Mouse (Mus musculus) liver, embryonic 15.5 days (tissue): ENCODE measurements around the gene Nfe2. TPM values are rescaled to one million over a fixed set of nuclear protein-coding genes. Genes with fewer than 3 reads are reported as not detected.
A peak's percentile ranks its signal among the peaks of the same experiment; 100 is the strongest.
"Not testable (repeated sequence)": the region's sequence is repeated elsewhere in the genome, so short reads cannot be mapped to it uniquely, and the experiment has no call there.

Source experiments
- ATAC-seq: fragments of 200-750 bp; cut with Nextera tagmentation; 2 replicates; pipeline ENCODE4 v1.8.0; 2017; ENCODE audit warnings: moderate number of reproducible peaks, mild to moderate bottlenecking, moderate library complexity; ENCODE audit not compliant: insufficient read depth
- H3K27ac ChIP-seq: fragments of 300-500 bp; sonication (generic); replicated peaks from 2 replicates; pipeline ENCODE4 v1.5.1; 2015; ENCODE audit warnings: mild to moderate bottlenecking, inconsistent platforms
- H3K27me3 ChIP-seq: fragments of 300-500 bp; sonication (generic); 2 replicates; pipeline ENCODE4 v1.6.1; 2015; ENCODE audit warnings: mild to moderate bottlenecking, inconsistent platforms
- H3K36me3 ChIP-seq: fragments of 300-500 bp; sonication (generic); replicated peaks from 2 replicates; pipeline ENCODE4 v1.6.1; 2015; ENCODE audit warnings: moderate library complexity, mild to moderate bottlenecking, inconsistent platforms
- H3K4me1 ChIP-seq: fragments of 300-500 bp; sonication (generic); replicated peaks from 2 replicates; pipeline ENCODE4 v1.6.1; 2015; ENCODE audit warnings: inconsistent platforms
- H3K4me2 ChIP-seq: fragments of 300-500 bp; sonication (generic); 2 replicates; pipeline ENCODE4 v1.6.1; 2015; ENCODE audit warnings: moderate library complexity, mild to moderate bottlenecking, inconsistent platforms
- H3K4me3 ChIP-seq: fragments of 300-500 bp; sonication (generic); replicated peaks from 2 replicates; pipeline ENCODE4 v1.5.1; 2015; ENCODE audit warnings: mild to moderate bottlenecking, inconsistent platforms
- H3K9ac ChIP-seq: fragments of 300-500 bp; sonication (generic); 2 replicates; pipeline ENCODE4 v1.6.1; 2015; ENCODE audit warnings: moderate library complexity, mild to moderate bottlenecking, inconsistent platforms
- H3K9me3 ChIP-seq: fragments of 300-500 bp; sonication (generic); replicated peaks from 2 replicates; pipeline ENCODE4 v1.6.1; 2016; ENCODE audit warnings: inconsistent platforms
- WGBS: fragments of 180-500 bp; shearing (Covaris S2); methylation state at CpG from one replicate; pipeline ENCODE4 v1.1.7; 2015; ENCODE audit warnings: mixed read lengths; ENCODE audit not compliant: insufficient replicate concordance; 5-methylcytosine and 5-hydroxymethylcytosine counted together
- polyA plus RNA-seq: library from polyadenylated mRNA; unstranded; fragments of >200 nt; fragmentation: Nextera tagmentation; extraction: Ambion mirVana; gene quantifications from 2 replicates; pipeline ENCODE4 v1.2.1, GENCODE M21; 2015

Nfe2 gene
- polyA plus RNA-seq, 1 experiment from 2014 or later = 207 TPM

DNA sequence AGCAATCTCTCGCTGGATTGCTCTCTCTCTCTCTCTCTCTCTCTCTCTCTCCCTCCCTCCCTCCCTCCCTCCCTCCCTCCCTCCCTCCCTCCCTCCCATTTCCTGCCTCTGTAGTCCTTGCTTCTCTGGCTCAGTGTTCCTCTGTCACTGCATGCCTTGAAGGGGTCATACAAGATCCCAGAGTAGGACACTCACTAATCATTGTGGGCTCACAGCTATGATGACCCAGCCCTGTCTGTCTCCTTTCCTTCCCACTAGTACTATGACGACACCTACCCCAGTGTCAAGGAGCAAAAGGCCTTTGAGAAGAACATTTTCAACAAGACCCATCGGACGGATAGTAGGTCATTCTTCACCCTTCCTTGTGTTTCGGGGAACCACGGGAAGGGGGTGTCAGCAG, 32.2 kb upstream of the Nfe2 start:
- no peak for ATAC-seq
- WGBS = 77% methylated on average over 6 of the region's 6 CpGs
- H3K9ac ChIP-seq = no peak overlapping the region
- H3K4me1 ChIP-seq = peaks cover 7% of the 10 kb centered on the region
- H3K4me2 ChIP-seq = no peak overlapping the region
- H3K9me3 ChIP-seq = no peaks in the 10 kb centered on the region
- H3K4me3 ChIP-seq = no peak overlapping the region
- H3K27ac ChIP-seq = no peak overlapping the region
- no peaks in the 10 kb centered on the region for H3K27me3 ChIP-seq
- H3K36me3 ChIP-seq = peaks cover 86% of the 10 kb centered on the region

DNA sequence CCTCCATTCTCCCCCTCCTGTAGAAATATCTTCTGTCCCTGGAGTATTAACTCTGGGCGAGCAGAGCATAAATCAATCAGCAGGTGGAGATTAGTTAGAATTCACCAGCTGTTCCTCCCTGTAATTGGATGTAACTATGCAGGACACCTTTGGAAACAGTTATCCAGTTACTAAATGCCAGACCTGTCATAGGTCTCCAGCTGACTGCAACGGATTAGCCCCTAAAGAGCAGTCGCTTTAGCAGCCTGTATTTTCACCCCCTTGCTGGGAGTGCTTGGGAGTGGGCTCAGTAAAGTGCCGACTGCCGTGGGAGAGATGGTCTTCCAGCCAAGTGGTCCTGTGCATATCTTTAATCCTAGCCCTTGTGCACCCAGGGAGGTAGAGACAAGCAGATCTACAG, 31.4 kb upstream of the Nfe2 start:
- Histone ChIP-seq H3K4me3 (no peak overlapping the region), H3K27ac (no peak overlapping the region), H3K9me3 (no peaks in the 10 kb centered on the region), H3K4me2 (no peak overlapping the region), H3K9ac (no peak overlapping the region), H3K36me3 (peaks cover 85% of the 10 kb centered on the region), H3K4me1 (peaks cover 15% of the 10 kb centered on the region), H3K27me3 (no peaks in the 10 kb centered on the region)
- WGBS = 76% methylated on average over 5 of the region's 5 CpGs
- no peak for ATAC-seq

DNA sequence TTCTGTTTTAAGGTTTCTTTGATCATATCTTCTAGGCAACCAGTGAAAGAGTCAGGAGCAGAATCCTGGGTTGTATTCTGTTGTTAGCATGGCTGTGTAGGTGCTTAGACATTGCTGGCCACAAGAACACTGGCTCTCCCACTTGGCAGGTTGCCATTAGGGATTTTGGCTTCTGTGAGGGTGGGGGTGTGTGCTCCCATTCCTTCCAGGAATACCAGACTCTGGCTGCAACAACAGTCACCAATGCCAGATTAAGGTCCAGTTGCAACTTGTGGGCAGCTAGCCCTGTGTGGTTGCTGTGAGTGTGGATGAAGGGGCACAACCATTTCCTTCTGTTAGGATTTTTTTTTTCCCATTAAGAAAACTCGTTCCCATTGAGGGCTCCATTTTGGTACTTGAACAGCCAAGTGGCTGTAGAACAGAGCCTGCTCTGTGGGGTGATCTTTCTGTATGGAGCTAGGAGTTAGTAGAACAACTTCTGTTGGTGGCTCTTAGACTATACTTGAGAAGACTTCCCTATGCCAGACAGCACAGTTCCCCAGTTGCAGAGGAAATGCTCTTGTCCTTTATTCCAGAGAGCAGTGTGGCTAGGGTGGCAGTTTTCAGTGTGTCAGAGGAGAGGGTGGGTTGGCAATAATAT, 27.7 kb upstream of the Nfe2 start:
- Histone ChIP-seq H3K4me1 (peaks cover 31% of the 10 kb centered on the region), H3K27me3 (no peaks in the 10 kb centered on the region), H3K4me3 (no peak overlapping the region), H3K36me3 (peaks cover 63% of the 10 kb centered on the region), H3K4me2 (no peak overlapping the region), H3K27ac (no peak overlapping the region), H3K9ac (no peak overlapping the region), H3K9me3 (no peaks in the 10 kb centered on the region)
- 41% methylated on average over 1 of the region's 1 CpGs for WGBS
- ATAC-seq = no peak

DNA sequence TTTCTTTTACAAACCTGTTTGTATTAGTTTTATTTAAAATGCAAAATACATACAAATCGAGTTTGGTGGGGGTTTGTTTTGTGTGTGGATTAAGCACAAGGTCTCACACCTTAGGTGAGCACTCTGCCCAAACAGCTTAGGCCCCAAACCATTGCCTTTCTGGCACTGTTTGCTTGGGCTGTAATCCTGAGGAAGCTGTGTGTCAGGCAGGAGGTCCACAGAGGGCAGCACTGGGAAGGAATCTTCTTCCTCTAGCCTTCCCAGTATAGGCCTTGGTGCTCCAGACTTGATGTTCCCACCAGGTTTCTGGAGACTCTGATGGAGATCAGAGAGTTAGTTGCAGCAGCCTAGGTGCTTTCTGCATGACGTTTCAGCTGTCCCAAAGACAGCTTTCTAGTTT, 26.4 kb upstream of the Nfe2 start:
- Histone ChIP-seq H3K27me3 (no peaks in the 10 kb centered on the region), H3K4me2 (no peak overlapping the region), H3K4me1 (peaks cover 44% of the 10 kb centered on the region), H3K9me3 (no peaks in the 10 kb centered on the region), H3K9ac (no peak overlapping the region), H3K36me3 (peaks cover 52% of the 10 kb centered on the region), H3K27ac (no peak overlapping the region; the same call in 1 of the 2 replicates), H3K4me3 (no peak overlapping the region)
- no peak for ATAC-seq
- 43% methylated on average over 2 of the region's 2 CpGs for WGBS

DNA sequence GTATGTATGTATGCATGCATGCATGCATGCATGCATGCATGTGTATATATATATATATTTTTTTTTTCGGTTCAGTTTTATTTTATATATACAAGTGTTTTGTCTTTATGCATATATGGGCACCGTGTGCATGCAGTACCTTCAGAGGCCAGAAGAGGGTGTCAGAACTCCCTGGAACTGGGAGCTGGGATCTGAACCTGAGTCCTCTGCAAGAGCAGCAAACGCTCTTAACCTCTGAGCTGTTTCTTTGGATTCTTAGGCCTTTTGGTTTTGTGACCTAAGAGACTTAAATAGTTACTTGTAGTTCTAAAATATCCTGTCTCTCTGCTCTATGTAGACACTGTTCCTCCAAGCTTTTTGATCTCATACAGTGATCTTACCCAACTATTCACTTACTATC, 25.9 kb upstream of the Nfe2 start:
- no peak for ATAC-seq
- peaks cover 49% of the 10 kb centered on the region for H3K4me1 ChIP-seq
- H3K27ac ChIP-seq = no peak overlapping the region; the same call in 1 of the 2 replicates
- no peaks in the 10 kb centered on the region for H3K27me3 ChIP-seq
- H3K4me3 ChIP-seq = no peak overlapping the region
- no peaks in the 10 kb centered on the region for H3K9me3 ChIP-seq
- peaks cover 50% of the 10 kb centered on the region for H3K36me3 ChIP-seq
- no peak overlapping the region for H3K4me2 ChIP-seq
- 55% methylated on average over 3 of the region's 3 CpGs for WGBS
- no peak overlapping the region for H3K9ac ChIP-seq

DNA sequence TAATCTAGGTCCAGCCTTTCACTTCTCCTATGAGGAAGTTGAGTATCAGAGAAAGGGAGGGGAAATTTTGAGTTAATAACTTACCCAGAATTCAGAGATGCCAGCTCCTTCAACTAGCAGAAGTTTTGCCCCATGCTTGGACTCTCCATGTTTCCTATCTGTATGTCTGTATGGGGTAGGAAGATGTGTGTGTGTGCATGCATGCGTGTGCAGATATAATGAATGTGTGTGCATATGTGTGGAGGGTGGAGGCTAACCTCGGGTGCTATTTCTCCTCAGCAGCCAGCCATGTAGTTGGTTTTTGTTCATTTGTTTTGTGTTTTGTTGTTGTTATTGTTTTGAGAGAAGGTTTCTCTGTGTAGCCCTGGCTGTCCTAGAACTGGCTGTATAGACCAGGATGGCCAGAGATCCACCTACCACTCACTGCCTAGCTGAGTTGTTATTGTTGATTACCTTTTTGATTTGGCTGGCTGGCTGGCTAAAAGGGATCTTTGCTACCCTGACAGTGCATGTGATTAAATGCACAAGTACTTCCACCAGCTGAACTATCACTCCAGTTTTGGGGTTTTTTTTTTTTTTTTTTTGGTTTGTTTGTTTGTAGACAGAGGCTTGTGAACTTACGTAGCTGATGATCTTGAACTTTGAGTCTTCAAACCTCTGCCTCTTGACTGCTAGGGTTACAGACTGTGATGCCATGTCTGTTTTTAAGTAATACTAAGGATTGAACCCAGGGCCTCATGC, 23.4 kb upstream of the Nfe2 start:
- H3K36me3 ChIP-seq = peaks cover 54% of the 10 kb centered on the region
- no peak overlapping the region for H3K4me3 ChIP-seq
- H3K9me3 ChIP-seq = no peaks in the 10 kb centered on the region
- peaks cover 70% of the 10 kb centered on the region for H3K4me1 ChIP-seq
- peak; percentile 36; the same call in 1 of the 2 replicates for ATAC-seq
- H3K27ac ChIP-seq = peak overlapping the region; percentile 77
- 65% methylated on average over 3 of the region's 3 CpGs for WGBS
- H3K9ac ChIP-seq = peak overlapping the region; percentile 22; the same call in 1 of the 2 replicates
- 0 out of 2 replicates have a peak overlapping the region, but pooled peaks have one; percentile 27 for H3K4me2 ChIP-seq
- H3K27me3 ChIP-seq = no peaks in the 10 kb centered on the region

DNA sequence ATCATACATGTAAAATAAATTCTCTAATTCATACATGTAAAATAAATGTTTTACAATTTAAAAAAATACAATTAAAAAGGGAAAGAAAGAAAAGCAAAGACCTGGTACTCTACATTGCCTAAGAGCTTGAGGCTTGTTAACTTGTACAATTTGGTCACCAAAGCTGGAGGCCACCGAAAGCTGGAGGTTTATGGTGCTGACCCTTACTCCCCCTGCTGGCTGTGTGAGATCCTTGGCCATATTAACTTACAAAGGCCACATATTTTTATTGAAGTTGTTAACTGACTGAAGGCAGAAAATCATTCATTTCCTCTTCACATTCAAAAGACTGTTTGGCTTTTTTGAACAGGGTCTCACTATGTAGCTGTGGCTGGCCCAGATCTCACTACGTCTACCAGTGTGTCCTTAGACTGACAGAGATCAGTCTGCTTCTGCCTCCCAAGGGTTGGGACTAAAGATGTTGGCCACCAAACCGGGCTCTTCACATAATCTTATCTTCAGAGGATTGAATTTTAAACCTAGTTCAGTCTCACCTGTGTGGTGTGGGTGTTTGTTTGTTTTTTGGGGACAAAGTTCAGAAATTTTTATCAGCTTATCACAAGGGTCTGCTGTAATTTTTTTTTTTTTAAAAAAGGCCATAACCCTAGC, 22.7 kb upstream of the Nfe2 start:
- H3K9me3 ChIP-seq = no peaks in the 10 kb centered on the region
- WGBS = 31% methylated on average over 3 of the region's 3 CpGs

DNA sequence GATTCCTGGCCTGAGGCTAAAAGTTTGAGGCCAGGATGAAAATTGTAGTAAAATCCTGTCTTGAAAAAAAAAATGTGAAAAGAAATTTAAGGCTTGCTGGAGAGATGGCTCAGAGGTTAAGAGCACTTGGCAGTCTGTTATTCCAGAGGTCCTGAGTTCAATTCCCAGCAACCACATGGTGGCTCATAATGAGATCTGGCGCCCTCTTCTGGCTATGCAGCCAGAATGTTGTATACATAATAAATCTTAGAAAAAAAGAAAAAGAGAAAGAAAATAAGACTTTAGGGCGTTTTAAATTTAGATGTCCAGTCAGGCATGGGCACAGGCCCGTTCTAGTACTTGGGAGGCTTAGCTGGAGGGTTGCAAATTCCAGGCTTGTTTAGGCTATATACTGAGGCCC, 21.5 kb upstream of the Nfe2 start:
- Histone ChIP-seq H3K9me3 (no peaks in the 10 kb centered on the region), H3K9ac (no peak overlapping the region), H3K4me2 (peak overlapping the region; percentile 27; the same call in 1 of the 2 replicates), H3K27ac (peak overlapping the region; percentile 77), H3K4me1 (peaks cover 71% of the 10 kb centered on the region), H3K36me3 (peaks cover 42% of the 10 kb centered on the region), H3K27me3 (no peaks in the 10 kb centered on the region), H3K4me3 (no peak overlapping the region)
- WGBS = 37% methylated on average over 3 of the region's 3 CpGs
- 0 out of 2 replicates have a peak, but pooled peaks have one; percentile 17 for ATAC-seq

More for the DNA sequence above, 22.7 kb upstream of the Nfe2 start:
- Histone ChIP-seq H3K4me2 (peak overlapping the region; percentile 27; the same call in 1 of the 2 replicates), H3K9ac (no peak overlapping the region), H3K4me1 (peaks cover 74% of the 10 kb centered on the region), H3K27ac (peak overlapping the region; percentile 77), H3K4me3 (no peak overlapping the region), H3K27me3 (no peaks in the 10 kb centered on the region), H3K36me3 (peaks cover 53% of the 10 kb centered on the region)
- peak; percentile 37; the same call in 1 of the 2 replicates for ATAC-seq

DNA sequence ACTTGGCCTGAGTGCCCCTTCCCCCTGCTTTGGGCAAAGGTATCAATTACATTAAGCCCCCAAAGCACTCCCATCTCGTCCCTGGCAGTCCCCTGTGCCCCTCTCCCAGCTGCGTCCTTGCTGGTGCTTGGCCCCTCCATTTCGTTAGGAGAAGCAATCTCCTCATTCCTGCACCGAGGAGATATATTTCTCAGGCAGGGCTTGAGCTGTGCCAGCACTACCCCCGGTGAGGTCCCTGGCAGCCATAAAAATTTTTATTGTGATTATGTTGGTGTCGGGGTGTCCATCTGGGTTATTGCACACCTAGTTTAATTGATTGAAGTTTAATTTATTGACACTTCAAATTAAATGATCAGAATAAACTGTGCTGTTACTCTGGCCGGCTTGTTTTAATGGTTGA, 19.7 kb upstream of the Nfe2 start:
- H3K4me3 ChIP-seq = no peak overlapping the region
- 68% methylated on average over 7 of the region's 7 CpGs for WGBS
- H3K4me1 ChIP-seq = peaks cover 79% of the 10 kb centered on the region
- peaks cover 34% of the 10 kb centered on the region for H3K36me3 ChIP-seq
- H3K9me3 ChIP-seq = no peaks in the 10 kb centered on the region
- H3K4me2 ChIP-seq = no peak overlapping the region
- H3K27me3 ChIP-seq = no peaks in the 10 kb centered on the region
- no peak overlapping the region for H3K9ac ChIP-seq
- no peak overlapping the region; the same call in 1 of the 2 replicates for H3K27ac ChIP-seq
- ATAC-seq = no peak

DNA sequence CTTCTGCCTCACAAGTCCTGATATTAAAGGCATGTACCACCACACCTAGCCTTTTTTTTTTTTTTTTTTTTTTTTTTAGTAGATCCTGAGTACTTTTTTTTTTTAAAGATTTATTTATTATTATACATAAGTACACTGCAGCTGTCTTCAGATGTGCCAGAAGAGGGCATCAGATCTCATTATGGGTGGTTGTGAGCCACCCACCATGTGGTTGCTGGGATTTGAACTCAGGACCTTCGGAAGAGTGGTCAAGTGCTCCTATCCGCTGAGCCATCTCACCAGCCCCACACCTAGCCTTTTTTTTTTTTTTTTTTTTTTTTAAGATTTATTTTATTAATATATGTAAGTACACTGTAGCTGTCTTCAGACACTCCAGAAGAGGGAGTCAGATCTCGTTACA, 17.7 kb upstream of the Nfe2 start:
- not testable (repeated sequence) for H3K27me3 ChIP-seq, H3K27ac ChIP-seq, ATAC-seq, H3K9ac ChIP-seq, H3K9me3 ChIP-seq, H3K4me3 ChIP-seq
- peaks cover 31% of the 10 kb centered on the region for H3K36me3 ChIP-seq
- 88% methylated on average over 3 of the region's 3 CpGs for WGBS
- 0 out of 2 replicates have a peak overlapping the region, but pooled peaks have one; percentile 77 for H3K4me2 ChIP-seq
- peaks cover 79% of the 10 kb centered on the region for H3K4me1 ChIP-seq
